Mouse (Mus musculus) ES-E14 (cell line): ENCODE results near the gene AU040320.

Experiments
- CHD2 ChIP-seq: IDR thresholded peaks from 2 replicates; pipeline ENCODE4 v1.6.1; 2014; ENCODE audit warnings: mild to moderate bottlenecking, low read depth, low read length, inconsistent platforms
- HCFC1 ChIP-seq: IDR thresholded peaks from 2 replicates; pipeline ENCODE4 v1.6.1; 2012; ENCODE audit warnings: low read length, inconsistent platforms, borderline replicate concordance; ENCODE audit not compliant: insufficient read depth
- MAFK ChIP-seq: IDR thresholded peaks from 2 replicates; pipeline ENCODE4 v1.6.1; 2014; ENCODE audit warnings: mild to moderate bottlenecking, low read depth, low read length, inconsistent platforms; ENCODE audit not compliant: insufficient read depth
- ZC3H11A ChIP-seq: IDR thresholded peaks from 2 replicates; pipeline ENCODE4 v1.6.1; 2012; ENCODE audit warnings: low read depth, mild to moderate bottlenecking, inconsistent platforms, low read length, borderline replicate concordance
- ZNF384 ChIP-seq: IDR thresholded peaks from 2 replicates; pipeline ENCODE4 v1.6.1; 2012; ENCODE audit warnings: low read depth, low read length, inconsistent platforms

GRCm38 (mm10) chr4:126741448-126741847 is 11.9 kb upstream of the AU040320 start:
- no peak for TF ChIP-seq ZNF384
- no peak for TF ChIP-seq HCFC1
- 0 out of 2 replicates have a peak, but pooled peaks have one; percentile 40 for TF ChIP-seq ZC3H11A
- TF ChIP-seq MAFK, result no peak
- no peak for TF ChIP-seq CHD2
